Mouse (Mus musculus) G1E (cell line): ENCODE results near the gene Acin1. TPM values are rescaled to one million over a fixed set of nuclear protein-coding genes. Genes with fewer than 3 reads are reported as not detected.

Experiments used
- ATAC-seq: 2 replicates; pipeline ENCODE4 v1.8.0; 2016; ENCODE audit warnings: mild to moderate bottlenecking; ENCODE audit not compliant: insufficient number of reproducible peaks, poor library complexity, low FRiP score, severe bottlenecking; ENCODE audit errors: extremely low read depth
- DNase-seq: peaks from one replicate; pipeline ENCODE4 v3.0.0; 2012; ENCODE audit warnings: low spot score
- H3K27me3 ChIP-seq: 2 replicates; pipeline ENCODE4 v1.6.1; 2012; ENCODE audit warnings: mild to moderate bottlenecking, low read length, inconsistent platforms; ENCODE audit not compliant: insufficient read depth
- H3K36me3 ChIP-seq: replicated peaks from 2 replicates; pipeline ENCODE3; 2012; ENCODE audit warnings: mild to moderate bottlenecking, inconsistent platforms
- H3K4me1 ChIP-seq: 2 replicates; pipeline ENCODE4 v1.6.1; 2012; ENCODE audit warnings: low read depth, low read length, inconsistent platforms, mixed read lengths; ENCODE audit not compliant: insufficient read depth
- H3K4me3 ChIP-seq: 2 replicates; pipeline ENCODE4 v1.5.1; 2012; ENCODE audit warnings: low read depth, mild to moderate bottlenecking, inconsistent platforms, low read length, moderate library complexity, mixed read lengths
- H3K9me3 ChIP-seq: replicated peaks from 2 replicates; pipeline ENCODE4 v1.6.1; 2012; ENCODE audit warnings: inconsistent platforms
- CTCF ChIP-seq: IDR thresholded peaks from 2 replicates; pipeline ENCODE4 v1.5.1; 2012; ENCODE audit warnings: low read depth, low read length, inconsistent platforms, mixed read lengths
- GATA2 ChIP-seq: IDR thresholded peaks from 2 replicates; pipeline ENCODE4 v1.6.1; 2012; ENCODE audit warnings: low read depth, low read length, inconsistent platforms, borderline replicate concordance
- POLR2AphosphoS5 ChIP-seq: IDR thresholded peaks from 2 replicates; pipeline ENCODE4 v1.6.1; 2012; ENCODE audit warnings: low read depth, low read length, inconsistent platforms; ENCODE audit not compliant: insufficient replicate concordance
- TAL1 ChIP-seq: conservative IDR thresholded peaks from 2 replicates; pipeline ENCODE4 v1.6.1; 2012; ENCODE audit warnings: low read depth, low read length, inconsistent platforms, mixed read lengths
- polyA plus RNA-seq: library from polyadenylated mRNA; stranded (reverse); fragments of >175 nt; gene quantifications from 2 replicates; pipeline ENCODE4 v1.2.3, GENCODE M21; 2012
- total RNA-seq, 2 experiments: library from RNA; stranded (forward) in 1 of 2; stranded (reverse) in 1 of 2; fragments of 200-1000 nt in 1 of 2; fragments of >200 nt in 1 of 2; fragmentation: Nextera tagmentation in 1 of 2; gene quantifications; 2 replicates each; pipeline ENCODE4 v1.2.3; 2014 to 2017

Acin1 gene
- total and polyA plus RNA-seq, 3 experiments = 125 to 697 (median 298) TPM

GRCm38 (mm10) chr14:54592319-54592934 is 94.3 kb downstream of the Acin1 start:
- H3K4me1 ChIP-seq = peaks cover 8% of the 10 kb centered on the region; the same call in 1 of the 2 replicates
- ATAC-seq (no peak), DNase-seq (no peak)
- no peaks in the 10 kb centered on the region for H3K9me3 ChIP-seq
- H3K36me3 ChIP-seq = peaks cover 37% of the 10 kb centered on the region
- no peaks in the 10 kb centered on the region for H3K27me3 ChIP-seq
- TF ChIP-seq POLR2AphosphoS5 (no peak), CTCF (no peak), GATA2 (no peak), TAL1 (no peak)
- H3K4me3 ChIP-seq = no peak overlapping the region

Other genes with a start within 250 kb of the Acin1 start
Only the 20 nearest of the 24 such genes appear.
- gene Lrp10, start 222.8 kb downstream of the Acin1 start, total RNA-seq (2014; fragmentation: Nextera tagmentation) = 36.3 and 44.4 TPM in 2 replicates
- 25.5 and 39.7 TPM in 2 replicates for gene Lrp10, start 222.8 kb downstream of the Acin1 start, total RNA-seq (2017)
- 226 and 280 TPM in 2 replicates for gene Lrp10, start 222.8 kb downstream of the Acin1 start, polyA plus RNA-seq
- not detected in 2 replicates for gene Rem2, start 210.8 kb downstream of the Acin1 start, total RNA-seq (2014; fragmentation: Nextera tagmentation)
- gene Rem2, start 210.8 kb downstream of the Acin1 start, total RNA-seq (2017) = not detected in 2 replicates
- gene Rem2, start 210.8 kb downstream of the Acin1 start, polyA plus RNA-seq = 0.06 and 0.08 TPM in 2 replicates
- 81.3 and 106 TPM in 2 replicates for gene Prmt5, start 169.4 kb downstream of the Acin1 start, total RNA-seq (2014; fragmentation: Nextera tagmentation)
- 44.8 and 50.9 TPM in 2 replicates for gene Prmt5, start 169.4 kb downstream of the Acin1 start, total RNA-seq (2017)
- 242 and 254 TPM in 2 replicates for gene Prmt5, start 169.4 kb downstream of the Acin1 start, polyA plus RNA-seq
- 42.7 and 46.4 TPM in 2 replicates for gene Haus4, start 132.3 kb downstream of the Acin1 start, total RNA-seq (2014; fragmentation: Nextera tagmentation)
- gene Haus4, start 132.3 kb downstream of the Acin1 start, total RNA-seq (2017) = 57.9 and 66.6 TPM in 2 replicates
- gene Haus4, start 132.3 kb downstream of the Acin1 start, polyA plus RNA-seq = 46.1 and 60.3 TPM in 2 replicates
- gene Ajuba, start 109.4 kb downstream of the Acin1 start, total RNA-seq (2014; fragmentation: Nextera tagmentation) = not detected in 2 replicates
- gene Ajuba, start 109.4 kb downstream of the Acin1 start, total RNA-seq (2017) = 0.17 TPM in 1 of 2 replicates, not detected in the other
- gene Ajuba, start 109.4 kb downstream of the Acin1 start, polyA plus RNA-seq = 0.02 TPM in 1 of 2 replicates, not detected in the other
- 9.0 and 25.1 TPM in 2 replicates for gene 4931414P19Rik, start 80.9 kb downstream of the Acin1 start, total RNA-seq (2014; fragmentation: Nextera tagmentation)
- 2.6 and 4.8 TPM in 2 replicates for gene 4931414P19Rik, start 80.9 kb downstream of the Acin1 start, total RNA-seq (2017)
- 21.3 and 25.6 TPM in 2 replicates for gene 4931414P19Rik, start 80.9 kb downstream of the Acin1 start, polyA plus RNA-seq
- gene Psmb5, start 68.9 kb downstream of the Acin1 start, total RNA-seq (2014; fragmentation: Nextera tagmentation) = 26.5 and 32.1 TPM in 2 replicates
- 50.8 and 56.8 TPM in 2 replicates for gene Psmb5, start 68.9 kb downstream of the Acin1 start, total RNA-seq (2017)
- gene Psmb5, start 68.9 kb downstream of the Acin1 start, polyA plus RNA-seq = 149 and 159 TPM in 2 replicates
- not detected in 2 replicates for gene Psmb11, start 65.5 kb downstream of the Acin1 start, total RNA-seq (2014; fragmentation: Nextera tagmentation)
- 0.11 and 0.12 TPM in 2 replicates for gene Psmb11, start 65.5 kb downstream of the Acin1 start, total RNA-seq (2017)
- not detected in 2 replicates for gene Psmb11, start 65.5 kb downstream of the Acin1 start, polyA plus RNA-seq
- gene Gm17606, start 46.0 kb downstream of the Acin1 start, total RNA-seq (2014; fragmentation: Nextera tagmentation) = not detected in 2 replicates
- gene Gm17606, start 46.0 kb downstream of the Acin1 start, total RNA-seq (2017) = not detected in 2 replicates
- not detected in 2 replicates for gene Gm17606, start 46.0 kb downstream of the Acin1 start, polyA plus RNA-seq
- gene Cdh24, start 45.6 kb downstream of the Acin1 start, total RNA-seq (2014; fragmentation: Nextera tagmentation) = 0.68 and 0.73 TPM in 2 replicates
- gene Cdh24, start 45.6 kb downstream of the Acin1 start, total RNA-seq (2017) = 0.11 and 0.35 TPM in 2 replicates
- gene Cdh24, start 45.6 kb downstream of the Acin1 start, polyA plus RNA-seq = 1.5 and 1.8 TPM in 2 replicates
- gene 1700123O20Rik, start 715 bp downstream of the Acin1 start, total RNA-seq (2014; fragmentation: Nextera tagmentation) = 38.2 and 45.2 TPM in 2 replicates
- 34.1 and 34.6 TPM in 2 replicates for gene 1700123O20Rik, start 715 bp downstream of the Acin1 start, total RNA-seq (2017)
- 10.1 and 12.5 TPM in 2 replicates for gene 1700123O20Rik, start 715 bp downstream of the Acin1 start, polyA plus RNA-seq
- not detected in 2 replicates for gene Gm29776, start 11.9 kb upstream of the Acin1 start, total RNA-seq (2014; fragmentation: Nextera tagmentation)
- 0.11 TPM in 1 of 2 replicates, not detected in the other for gene Gm29776, start 11.9 kb upstream of the Acin1 start, total RNA-seq (2017)
- 0.02 TPM in 1 of 2 replicates, not detected in the other for gene Gm29776, start 11.9 kb upstream of the Acin1 start, polyA plus RNA-seq
- gene Cebpe, start 25.2 kb upstream of the Acin1 start, total RNA-seq (2014; fragmentation: Nextera tagmentation) = 0.90 and 1.6 TPM in 2 replicates
- 0.16 TPM in 1 of 2 replicates, not detected in the other for gene Cebpe, start 25.2 kb upstream of the Acin1 start, total RNA-seq (2017)
- 11.1 and 12.4 TPM in 2 replicates for gene Cebpe, start 25.2 kb upstream of the Acin1 start, polyA plus RNA-seq
- 325 and 329 TPM in 2 replicates for gene Slc7a8, start 95.0 kb upstream of the Acin1 start, total RNA-seq (2014; fragmentation: Nextera tagmentation)
- gene Slc7a8, start 95.0 kb upstream of the Acin1 start, total RNA-seq (2017) = 45.0 and 54.9 TPM in 2 replicates
- 191 and 199 TPM in 2 replicates for gene Slc7a8, start 95.0 kb upstream of the Acin1 start, polyA plus RNA-seq
- gene Rnf212b, start 127.2 kb upstream of the Acin1 start, total RNA-seq (2014; fragmentation: Nextera tagmentation) = not detected in 2 replicates
- gene Rnf212b, start 127.2 kb upstream of the Acin1 start, total RNA-seq (2017) = 0.27 TPM in 1 of 2 replicates, not detected in the other
- gene Rnf212b, start 127.2 kb upstream of the Acin1 start, polyA plus RNA-seq = not detected in 2 replicates
- 9.2 and 10.0 TPM in 2 replicates for gene Homez, start 184.0 kb upstream of the Acin1 start, total RNA-seq (2014; fragmentation: Nextera tagmentation)
- 8.1 and 8.4 TPM in 2 replicates for gene Homez, start 184.0 kb upstream of the Acin1 start, total RNA-seq (2017)
- 1.2 and 1.3 TPM in 2 replicates for gene Homez, start 184.0 kb upstream of the Acin1 start, polyA plus RNA-seq
- gene Ppp1r3e, start 190.6 kb upstream of the Acin1 start, total RNA-seq (2014; fragmentation: Nextera tagmentation) = 3.6 and 8.7 TPM in 2 replicates
- gene Ppp1r3e, start 190.6 kb upstream of the Acin1 start, total RNA-seq (2017) = 0.64 and 0.87 TPM in 2 replicates
- 1.2 TPM in 2 replicates for gene Ppp1r3e, start 190.6 kb upstream of the Acin1 start, polyA plus RNA-seq
- gene Bcl2l2, start 196.4 kb upstream of the Acin1 start, total RNA-seq (2014; fragmentation: Nextera tagmentation) = 9.9 and 10.6 TPM in 2 replicates
- gene Bcl2l2, start 196.4 kb upstream of the Acin1 start, total RNA-seq (2017) = 12.7 and 14.0 TPM in 2 replicates
- 25.2 and 36.3 TPM in 2 replicates for gene Bcl2l2, start 196.4 kb upstream of the Acin1 start, polyA plus RNA-seq
- 5.5 TPM in 1 of 2 replicates, not detected in the other for gene Gm20521, start 196.5 kb upstream of the Acin1 start, total RNA-seq (2014; fragmentation: Nextera tagmentation)
- 1.2 and 2.1 TPM in 2 replicates for gene Gm20521, start 196.5 kb upstream of the Acin1 start, total RNA-seq (2017)
- 3.0 and 4.0 TPM in 2 replicates for gene Gm20521, start 196.5 kb upstream of the Acin1 start, polyA plus RNA-seq
- gene Pabpn1, start 205.6 kb upstream of the Acin1 start, total RNA-seq (2014; fragmentation: Nextera tagmentation) = 190 and 193 TPM in 2 replicates
- 118 and 142 TPM in 2 replicates for gene Pabpn1, start 205.6 kb upstream of the Acin1 start, total RNA-seq (2017)
- gene Pabpn1, start 205.6 kb upstream of the Acin1 start, polyA plus RNA-seq = 387 and 490 TPM in 2 replicates